Mouse (Mus musculus) stomach, embryonic 14.5 days (tissue): ENCODE results near the gene Olfr198. TPM values are rescaled to one million over a fixed set of nuclear protein-coding genes. Genes with fewer than 3 reads are reported as not detected.
"Not testable (repeated sequence)": the region's sequence is repeated elsewhere in the genome, so short reads cannot be mapped to it uniquely, and the experiment has no call there.

ENCODE experiments used
- ATAC-seq: fragments of 200-750 bp; cut with Nextera tagmentation; 2 replicates; pipeline ENCODE4 v1.8.0; 2017; ENCODE audit warnings: low read depth, moderate TSS enrichment; ENCODE audit not compliant: insufficient number of reproducible peaks, insufficient read depth, low FRiP score
- H3K27ac ChIP-seq: fragments of 300-500 bp; sonication (generic); 2 replicates; pipeline ENCODE4 v1.5.1; 2014; ENCODE audit warnings: mild to moderate bottlenecking, low read length, moderate library complexity, mixed read lengths
- H3K27me3 ChIP-seq: fragments of 300-500 bp; sonication (generic); 2 replicates; pipeline ENCODE4 v1.6.1; 2014; ENCODE audit warnings: low read length, control low read depth, mixed read lengths; ENCODE audit not compliant: control insufficient read depth, insufficient read depth
- H3K36me3 ChIP-seq: fragments of 300-500 bp; sonication (generic); 2 replicates; pipeline ENCODE4 v1.6.1; 2014; ENCODE audit warnings: mild to moderate bottlenecking, control low read depth, low read length, moderate library complexity, mixed read lengths; ENCODE audit not compliant: control insufficient read depth, insufficient read depth
- H3K4me1 ChIP-seq: fragments of 300-500 bp; sonication (generic); 2 replicates; pipeline ENCODE4 v1.6.1; 2014; ENCODE audit warnings: low read length, control low read depth, mixed read lengths; ENCODE audit not compliant: control insufficient read depth, insufficient read depth
- H3K4me2 ChIP-seq: fragments of 300-500 bp; sonication (generic); replicated peaks from 2 replicates; pipeline ENCODE4 v1.6.1; 2014; ENCODE audit warnings: low read depth, low read length, control low read depth
- H3K4me3 ChIP-seq: fragments of 300-500 bp; sonication (generic); 2 replicates; pipeline ENCODE4 v1.5.1; 2014; ENCODE audit warnings: low read depth, low read length, control low read depth
- H3K9ac ChIP-seq: fragments of 300-500 bp; sonication (generic); replicated peaks from 2 replicates; pipeline ENCODE4 v1.6.1; 2014; ENCODE audit warnings: low read depth, mild to moderate bottlenecking, control low read depth, low read length, moderate library complexity, mixed read lengths
- H3K9me3 ChIP-seq: fragments of 300-500 bp; sonication (generic); 2 replicates; pipeline ENCODE4 v1.6.1; 2016; ENCODE audit warnings: low read depth, low read length, control low read depth; ENCODE audit not compliant: control insufficient read depth
- WGBS: fragments of 180-500 bp; shearing (Covaris S2); extraction: QIAGEN DNeasy Blood & Tissue Kit; methylation state at CpG from one replicate; pipeline ENCODE4 v1.1.7; 2014; 5-methylcytosine and 5-hydroxymethylcytosine counted together
- polyA plus RNA-seq: library from polyadenylated mRNA; unstranded; fragments of >200 nt; fragmentation: Nextera tagmentation; extraction: Ambion mirVana; gene quantifications from 2 replicates; pipeline ENCODE4 v1.2.1, GENCODE M21; 2014

The Olfr198 gene
- polyA plus RNA-seq = not detected in 2 replicates

- 66% methylated on average over 1 of the region's 1 CpGs for WGBS
- not testable (repeated sequence) for ATAC-seq, H3K27ac ChIP-seq
Observed at GRCm38 (mm10) chr16:59203433-59203832, at the start of gene Olfr198. Olfr198 (minus strand) TSS chr16:59203533.

GRCm38 (mm10) chr16:59249684-59250083 lies 46.4 kb upstream of the Olfr198 start:
- Histone ChIP-seq H3K27ac (no peak overlapping the region), H3K36me3 (no peaks in the 10 kb centered on the region), H3K4me1 (no peaks in the 10 kb centered on the region), H3K4me2 (no peak overlapping the region), H3K9ac (no peak overlapping the region), H3K4me3 (no peak overlapping the region), H3K9me3 (no peaks in the 10 kb centered on the region), H3K27me3 (no peaks in the 10 kb centered on the region)
- 83% methylated on average over 17 of the region's 17 CpGs for WGBS
- no peak for ATAC-seq

More at GRCm38 (mm10) chr16:59203433-59203832, at the start of gene Olfr198:
- not testable (repeated sequence) for H3K9ac ChIP-seq, H3K27me3 ChIP-seq, H3K4me2 ChIP-seq, H3K36me3 ChIP-seq, H3K9me3 ChIP-seq, H3K4me3 ChIP-seq, H3K4me1 ChIP-seq

GRCm38 (mm10) chr16:59219667-59220066 lies 16.3 kb upstream of the Olfr198 start, which contains the start of gene Olfr199:
Olfr199 (minus strand) TSS chr16:59219767.
- not testable (repeated sequence) for H3K9ac ChIP-seq, H3K4me2 ChIP-seq, ATAC-seq, H3K9me3 ChIP-seq, H3K4me3 ChIP-seq, H3K27me3 ChIP-seq, H3K27ac ChIP-seq, H3K4me1 ChIP-seq, H3K36me3 ChIP-seq
- 79% methylated on average over 1 of the region's 1 CpGs for WGBS

GRCm38 (mm10) chr16:59217861-59218260 lies 14.5 kb upstream of the Olfr198 start:
- H3K27ac ChIP-seq, H3K4me2 ChIP-seq, H3K9me3 ChIP-seq, ATAC-seq, H3K9ac ChIP-seq, H3K36me3 ChIP-seq, H3K4me3 ChIP-seq, H3K4me1 ChIP-seq, H3K27me3 ChIP-seq: not testable (repeated sequence)
- 78% methylated on average over 3 of the region's 3 CpGs for WGBS

GRCm38 (mm10) chr16:59170354-59170753 lies 33.0 kb downstream of the Olfr198 start, which contains the start of gene Olfr196:
Olfr196 (minus strand) TSS chr16:59170454.
- no peak within 1 kb of the TSS for H3K4me2 ChIP-seq
- H3K4me1 ChIP-seq = no peaks in the 10 kb centered on the region
- no peak within 1 kb of the TSS for H3K4me3 ChIP-seq
- H3K9me3 ChIP-seq = no peaks in the 10 kb centered on the region
- ATAC-seq = no peak
- H3K36me3 ChIP-seq = no peaks in the 10 kb centered on the region
- no peak within 1 kb of the TSS for H3K27ac ChIP-seq
- 73% methylated on average over 3 of the region's 3 CpGs for WGBS
- H3K27me3 ChIP-seq = no peaks in the 10 kb centered on the region
- H3K9ac ChIP-seq = no peak within 1 kb of the TSS

- ATAC-seq = no peak
- H3K4me2 ChIP-seq = no peak overlapping the region
- H3K27me3 ChIP-seq = no peaks in the 10 kb centered on the region
- no peak overlapping the region for H3K27ac ChIP-seq
- H3K4me3 ChIP-seq = no peak overlapping the region
- no peak overlapping the region for H3K9ac ChIP-seq
- H3K4me1 ChIP-seq = no peaks in the 10 kb centered on the region
- no peaks in the 10 kb centered on the region for H3K36me3 ChIP-seq
- 93% methylated on average over 2 of the region's 2 CpGs for WGBS
- no peaks in the 10 kb centered on the region for H3K9me3 ChIP-seq
Observed at GRCm38 (mm10) chr16:59151996-59152395, 51.3 kb downstream of the Olfr198 start.

Other genes starting within 250 kb of the Olfr198 start
- not detected in 2 replicates for gene Olfr183, start 208.2 kb downstream of the Olfr198 start, polyA plus RNA-seq
- gene Olfr186, start 173.2 kb downstream of the Olfr198 start, polyA plus RNA-seq = 0.17 TPM in 1 of 2 replicates, not detected in the other
- gene Olfr187, start 163.8 kb downstream of the Olfr198 start, polyA plus RNA-seq = 0.43 and 0.53 TPM in 2 replicates
- gene Olfr190, start 125.5 kb downstream of the Olfr198 start, polyA plus RNA-seq = not detected in 2 replicates
- gene Olfr191, start 113.7 kb downstream of the Olfr198 start, polyA plus RNA-seq = not detected in 2 replicates
- gene Olfr193, start 91.7 kb downstream of the Olfr198 start, polyA plus RNA-seq = not detected in 2 replicates
- not detected in 2 replicates for gene Olfr194, start 82.5 kb downstream of the Olfr198 start, polyA plus RNA-seq
- not detected in 2 replicates for gene Olfr195, start 56.5 kb downstream of the Olfr198 start, polyA plus RNA-seq
- not detected in 2 replicates for gene Olfr196, start 33.1 kb downstream of the Olfr198 start, polyA plus RNA-seq
- gene Olfr199, start 16.2 kb upstream of the Olfr198 start, polyA plus RNA-seq = not detected in 2 replicates
- not detected in 2 replicates for gene Olfr201, start 69.1 kb upstream of the Olfr198 start, polyA plus RNA-seq
- gene Olfr202, start 83.3 kb upstream of the Olfr198 start, polyA plus RNA-seq = not detected in 2 replicates
- gene Olfr203, start 95.3 kb upstream of the Olfr198 start, polyA plus RNA-seq = not detected in 2 replicates
- not detected in 2 replicates for gene Olfr204, start 114.7 kb upstream of the Olfr198 start, polyA plus RNA-seq
- not detected in 2 replicates for gene Olfr205, start 127.6 kb upstream of the Olfr198 start, polyA plus RNA-seq
- gene Olfr206, start 145.7 kb upstream of the Olfr198 start, polyA plus RNA-seq = not detected in 2 replicates
- gene Olfr209, start 160.5 kb upstream of the Olfr198 start, polyA plus RNA-seq = not detected in 2 replicates
- gene Gabrr3, start 203.8 kb upstream of the Olfr198 start, polyA plus RNA-seq = not detected in 2 replicates